Mouse (Mus musculus) liver, embryonic 14.5 days (tissue): ENCODE data around the gene Rabl2. TPM values are rescaled to one million over a fixed set of nuclear protein-coding genes. Genes with fewer than 3 reads are reported as not detected.

Experiments
- ATAC-seq: fragments of 200-750 bp; cut with Nextera tagmentation; 2 replicates; pipeline ENCODE4 v1.8.0; 2017; ENCODE audit warnings: moderate number of reproducible peaks, mild to moderate bottlenecking, moderate library complexity; ENCODE audit not compliant: insufficient read depth
- DNase-seq, 3 experiments: peaks; one replicate each; pipeline ENCODE4 v3.0.0-alpha.2; 2012 to 2013; ENCODE audit warnings: low read depth in 3 of 3, low spot score in 3 of 3
- H3K27ac ChIP-seq: fragments of 300-500 bp; sonication (generic); 2 replicates; pipeline ENCODE4 v1.5.1; 2014; ENCODE audit warnings: moderate library complexity, mild to moderate bottlenecking, control low read depth, inconsistent platforms
- H3K27me3 ChIP-seq: fragments of 300-500 bp; sonication (generic); 2 replicates; pipeline ENCODE4 v1.6.1; 2014; ENCODE audit warnings: mild to moderate bottlenecking, low read length, moderate library complexity; ENCODE audit not compliant: control insufficient read depth, insufficient read depth
- H3K36me3 ChIP-seq: fragments of 300-500 bp; sonication (generic); replicated peaks from 2 replicates; pipeline ENCODE4 v1.6.1; 2014; ENCODE audit warnings: low read depth; ENCODE audit not compliant: control insufficient read depth, insufficient read depth
- H3K4me1 ChIP-seq, 2 experiments: fragments of 200-500 bp in 1 of 2; fragments of 300-500 bp in 1 of 2; sonication (generic) in 1 of 2; replicated peaks; 2 replicates each; pipeline ENCODE4 v1.6.1; 2012 to 2014; ENCODE audit warnings: antibody characterized with exemption in 1 of 2, inconsistent platforms in 1 of 2, low read length in 1 of 2; ENCODE audit not compliant: control insufficient read depth in 2 of 2, insufficient read depth in 2 of 2
- H3K4me2 ChIP-seq: fragments of 300-500 bp; sonication (generic); 2 replicates; pipeline ENCODE4 v1.6.1; 2014; ENCODE audit warnings: low read depth, mild to moderate bottlenecking, control low read depth, moderate library complexity
- H3K4me3 ChIP-seq, 2 experiments: fragments of 200-500 bp in 1 of 2; fragments of 300-500 bp in 1 of 2; sonication (generic) in 1 of 2; 2 replicates each; pipeline ENCODE4 v1.5.1; 2012 to 2014; ENCODE audit warnings: low read depth in 2 of 2, low read length in 2 of 2, mild to moderate bottlenecking in 2 of 2, control low read depth in 1 of 2, inconsistent platforms in 1 of 2, moderate library complexity in 1 of 2; ENCODE audit not compliant: insufficient read depth in 1 of 2
- H3K9ac ChIP-seq: fragments of 300-500 bp; sonication (generic); replicated peaks from 2 replicates; pipeline ENCODE4 v1.6.1; 2014; ENCODE audit warnings: mild to moderate bottlenecking, control low read depth, moderate library complexity
- H3K9me3 ChIP-seq: fragments of 300-500 bp; sonication (generic); 2 replicates; pipeline ENCODE4 v1.6.1; 2016; ENCODE audit warnings: low read length, mixed read lengths; ENCODE audit not compliant: control insufficient read depth
- CTCF ChIP-seq: IDR thresholded peaks from 2 replicates; pipeline ENCODE4 v1.5.1; 2016; ENCODE audit warnings: antibody characterized with exemption, low read depth, control low read depth
- EP300 ChIP-seq: IDR thresholded peaks from 2 replicates; pipeline ENCODE4 v1.6.1; 2016; ENCODE audit warnings: antibody characterized with exemption, low read depth
- WGBS: fragments of 180-500 bp; shearing (Covaris S2); extraction: QIAGEN DNeasy Blood & Tissue Kit; methylation state at CpG from one replicate; pipeline ENCODE4 v1.1.7; 2014; ENCODE audit not compliant: insufficient replicate concordance; 5-methylcytosine and 5-hydroxymethylcytosine counted together
- polyA plus RNA-seq, 2 experiments: library from polyadenylated mRNA; depleted of rRNA in 1 of 2; stranded (reverse) in 1 of 2; unstranded in 1 of 2; fragments of >200 nt; fragmentation: Nextera tagmentation in 1 of 2; extraction: Ambion mirVana in 1 of 2; gene quantifications; 2 replicates each; pipeline versions ENCODE4 v1.2.1 to v1.2.3; 2012 to 2014

Rabl2 gene
- polyA plus RNA-seq, 2 experiments: 6.2 to 7.5 TPM

DNA sequence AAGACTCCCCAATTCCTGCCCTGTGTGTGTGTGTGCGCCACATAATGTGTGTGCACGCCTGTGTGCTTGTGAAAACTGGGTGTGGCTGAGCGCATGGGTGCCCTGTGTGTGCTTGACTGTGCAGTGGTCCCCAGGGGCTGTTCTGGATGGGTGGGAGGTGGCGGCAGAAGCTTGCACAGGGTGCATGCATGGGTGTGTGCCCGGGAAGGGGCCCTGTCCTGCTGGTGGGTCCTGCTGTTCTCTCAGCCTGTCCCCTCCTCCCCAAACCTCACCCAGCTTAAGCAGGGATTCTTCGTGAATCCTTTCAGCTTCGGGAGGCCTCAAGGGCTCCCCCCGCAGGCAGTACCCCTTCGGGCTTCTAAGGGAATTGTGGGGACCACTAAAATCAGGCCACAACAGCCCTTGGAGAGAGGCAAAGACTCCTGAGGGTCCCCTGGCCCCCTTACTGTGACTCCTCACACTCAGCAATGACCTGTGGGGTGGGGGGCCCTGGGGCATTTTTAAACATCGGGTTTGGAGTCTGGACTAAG lies 32.5 kb downstream of the Rabl2 start:
- Histone ChIP-seq H3K4me3 (no peak overlapping the region), H3K27ac (no peak overlapping the region), H3K27me3 (peaks cover 3% of the 10 kb centered on the region; the same call in 1 of the 2 replicates), H3K4me2 (no peak overlapping the region), H3K9me3 (no peaks in the 10 kb centered on the region), H3K4me1 (no peaks in the 10 kb centered on the region), H3K36me3 (no peaks in the 10 kb centered on the region), H3K9ac (no peak overlapping the region)
- WGBS: 65% methylated on average over 10 of the region's 10 CpGs
- no peak for TF ChIP-seq EP300
- TF ChIP-seq CTCF: no peak
- ATAC-seq (0 out of 2 replicates have a peak, but pooled peaks have one; percentile 14), DNase-seq (no peak)

DNA sequence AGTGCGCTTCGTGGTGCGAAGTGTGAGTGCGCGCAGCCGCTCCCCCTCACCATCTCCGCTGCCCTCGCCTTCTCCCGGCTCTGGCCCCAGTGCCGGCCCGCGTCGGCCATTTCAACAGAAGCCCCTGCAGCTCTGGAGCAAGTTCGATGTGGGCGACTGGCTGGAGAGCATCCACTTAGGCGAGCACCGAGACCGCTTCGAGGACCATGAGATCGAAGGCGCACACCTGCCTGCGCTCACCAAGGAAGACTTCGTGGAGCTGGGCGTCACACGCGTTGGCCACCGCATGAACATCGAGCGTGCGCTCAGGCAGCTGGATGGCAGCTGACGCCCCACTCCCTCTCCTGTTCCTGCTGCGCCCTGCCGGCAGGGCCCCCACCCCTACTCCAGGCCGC lies 33.7 kb downstream of the Rabl2 start:
- H3K4me3 ChIP-seq: no peak overlapping the region
- WGBS: 63% methylated on average over 34 of the region's 34 CpGs
- H3K27ac ChIP-seq: no peak overlapping the region
- no peaks in the 10 kb centered on the region for H3K9me3 ChIP-seq
- TF ChIP-seq CTCF (no peak), EP300 (no peak)
- H3K4me1 ChIP-seq: no peaks in the 10 kb centered on the region
- ATAC-seq: no peak
- no peak overlapping the region for H3K9ac ChIP-seq
- H3K4me2 ChIP-seq: no peak overlapping the region
- peaks cover 3% of the 10 kb centered on the region; the same call in 1 of the 2 replicates for H3K27me3 ChIP-seq
- DNase-seq: no peak
- H3K36me3 ChIP-seq: no peaks in the 10 kb centered on the region

DNA sequence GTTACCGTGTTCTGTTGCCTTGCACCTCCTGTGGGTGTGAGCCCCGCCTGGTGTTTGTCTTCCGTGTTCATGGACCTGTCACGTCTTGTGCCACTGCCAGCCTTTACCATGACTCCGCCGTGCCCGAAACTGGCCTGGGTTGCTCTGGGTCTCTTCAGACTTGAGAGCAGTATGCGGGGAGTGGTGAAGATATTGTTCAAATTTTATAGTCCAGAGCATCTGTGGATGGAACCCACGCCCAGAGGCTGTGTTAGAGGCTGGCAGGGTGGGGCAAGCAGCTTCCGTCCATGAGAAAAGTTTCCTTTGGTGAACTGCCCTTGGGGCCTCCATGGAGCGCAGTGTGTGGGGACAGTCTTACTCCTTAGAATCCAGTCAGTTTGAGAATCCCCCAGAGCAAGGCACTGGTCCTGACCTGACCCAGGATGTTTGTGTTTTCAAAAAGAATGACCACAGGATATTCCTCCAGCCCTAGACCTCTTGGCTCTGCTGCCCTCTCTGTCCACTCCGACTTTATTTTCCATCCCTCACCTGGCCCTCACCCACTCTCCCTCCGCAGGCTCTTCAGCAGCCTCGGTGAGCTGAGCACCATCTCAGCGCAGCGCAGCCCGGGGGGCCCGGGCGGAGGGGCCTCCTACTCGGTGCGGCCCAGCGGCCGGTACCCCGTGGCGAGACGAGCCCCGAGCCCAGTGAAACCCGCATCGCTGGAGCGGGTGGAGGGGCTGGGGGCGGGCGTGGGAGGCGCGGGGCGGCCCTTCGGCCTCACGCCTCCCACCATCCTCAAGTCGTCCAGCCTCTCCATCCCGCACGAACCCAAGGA lies 34.3 kb downstream of the Rabl2 start:
- no peak for ATAC-seq
- H3K4me1 ChIP-seq: no peaks in the 10 kb centered on the region
- TF ChIP-seq EP300: no peak
- TF ChIP-seq CTCF: no peak
- H3K4me2 ChIP-seq: no peak overlapping the region
- H3K27me3 ChIP-seq: peaks cover 3% of the 10 kb centered on the region; the same call in 1 of the 2 replicates
- no peak for DNase-seq
- no peaks in the 10 kb centered on the region for H3K36me3 ChIP-seq
- H3K9ac ChIP-seq: no peak overlapping the region
- H3K4me3 ChIP-seq: no peak overlapping the region
- H3K9me3 ChIP-seq: no peaks in the 10 kb centered on the region
- H3K27ac ChIP-seq: no peak overlapping the region
- 53% methylated on average over 40 of the region's 40 CpGs for WGBS

DNA sequence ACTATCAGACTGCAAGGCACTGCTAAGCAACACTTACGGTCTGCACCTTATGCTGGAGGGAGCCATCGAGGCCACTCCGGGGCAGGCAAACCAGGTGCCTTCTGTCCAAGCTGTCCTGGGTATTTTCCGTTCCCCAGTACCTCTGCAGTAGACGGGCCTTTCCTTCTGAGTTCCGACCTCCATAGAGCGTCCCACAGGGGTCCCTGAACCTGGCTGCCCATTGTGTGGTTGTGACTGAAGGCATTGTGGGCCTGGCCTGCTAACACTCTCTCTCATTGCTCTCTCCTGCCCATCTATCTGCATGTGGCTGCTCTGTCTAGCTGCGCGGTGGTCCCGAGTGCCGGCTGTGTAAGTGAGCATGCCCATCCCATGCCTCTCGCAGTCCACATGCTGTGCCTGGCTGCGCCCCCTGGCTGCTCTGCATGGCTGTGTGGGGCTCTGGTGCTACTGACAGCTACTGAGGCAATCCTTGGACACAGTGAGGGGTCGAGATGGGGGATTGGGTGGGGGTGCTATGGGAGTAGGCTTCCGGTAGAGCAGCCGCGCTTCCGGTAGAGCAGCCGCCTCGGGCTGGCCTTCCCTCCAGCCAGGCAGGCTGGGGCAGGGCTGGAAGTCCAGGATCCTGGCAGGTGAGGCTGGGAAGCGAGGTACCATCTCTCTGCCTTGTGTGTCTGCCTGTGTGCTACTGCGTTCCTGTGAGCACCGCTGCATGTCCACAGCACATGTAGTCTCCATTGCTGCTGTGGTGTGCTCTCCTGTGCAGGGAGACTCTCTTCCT lies 35.1 kb downstream of the Rabl2 start:
- Histone ChIP-seq H3K4me1 (no peaks in the 10 kb centered on the region), H3K36me3 (no peaks in the 10 kb centered on the region), H3K9ac (no peak overlapping the region), H3K27me3 (peaks cover 3% of the 10 kb centered on the region; the same call in 1 of the 2 replicates), H3K4me2 (no peak overlapping the region), H3K27ac (no peak overlapping the region), H3K4me3 (no peak overlapping the region), H3K9me3 (no peaks in the 10 kb centered on the region)
- DNase-seq (no peak), ATAC-seq (no peak)
- WGBS: 64% methylated on average over 23 of the region's 23 CpGs
- TF ChIP-seq CTCF (peak; percentile 41; the same call in 1 of the 2 replicates), EP300 (no peak)

DNA sequence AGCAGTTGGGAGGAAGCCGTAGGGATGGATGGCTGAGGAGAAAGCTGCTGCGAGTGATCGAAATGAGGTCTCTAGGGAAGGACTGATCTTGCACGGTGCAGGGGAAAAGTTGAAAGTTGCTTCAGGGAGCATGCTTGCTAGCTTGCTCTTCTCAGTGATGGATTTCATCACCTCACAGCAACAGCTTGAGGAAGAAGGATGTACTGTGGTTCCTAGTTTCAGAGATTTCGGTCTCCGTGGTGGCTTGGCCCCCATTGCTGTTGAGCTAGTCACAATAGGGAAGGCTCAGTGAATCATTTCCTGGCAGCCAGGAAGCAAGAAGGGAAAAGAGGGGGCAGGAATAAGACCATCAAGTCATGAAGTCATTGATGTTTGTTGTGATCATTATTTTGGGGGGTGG lies 36.1 kb downstream of the Rabl2 start:
- peaks cover 3% of the 10 kb centered on the region; the same call in 1 of the 2 replicates for H3K27me3 ChIP-seq
- ATAC-seq (no peak), DNase-seq (no peak)
- WGBS: 66% methylated on average over 6 of the region's 6 CpGs
- no peak overlapping the region for H3K4me2 ChIP-seq
- no peak overlapping the region for H3K9ac ChIP-seq
- no peak overlapping the region for H3K27ac ChIP-seq
- no peak overlapping the region for H3K4me3 ChIP-seq
- H3K4me1 ChIP-seq: no peaks in the 10 kb centered on the region
- no peaks in the 10 kb centered on the region for H3K9me3 ChIP-seq
- no peaks in the 10 kb centered on the region for H3K36me3 ChIP-seq
- TF ChIP-seq EP300: no peak
- TF ChIP-seq CTCF: no peak
